Mouse (Mus musculus) heart, embryonic 12.5 days (tissue): ENCODE data around the gene Sh3pxd2a. TPM values are rescaled to one million over a fixed set of nuclear protein-coding genes. Genes with fewer than 3 reads are reported as not detected.
"Not testable (repeated sequence)": the region's sequence is repeated elsewhere in the genome, so short reads cannot be mapped to it uniquely, and the experiment has no call there.

Source experiments
- ATAC-seq: fragments of 200-750 bp; cut with Nextera tagmentation; 2 replicates; pipeline ENCODE4 v1.8.0; 2017; ENCODE audit warnings: moderate TSS enrichment, moderate library complexity; ENCODE audit not compliant: insufficient number of reproducible peaks, low FRiP score
- H3K27ac ChIP-seq: fragments of 300-500 bp; sonication (generic); 2 replicates; pipeline ENCODE4 v1.5.1; 2016; ENCODE audit warnings: mild to moderate bottlenecking, moderate library complexity; ENCODE audit not compliant: poor library complexity, severe bottlenecking
- H3K27me3 ChIP-seq: fragments of 300-500 bp; sonication (generic); replicated peaks from 2 replicates; pipeline ENCODE4 v1.6.1; 2016; ENCODE audit warnings: mild to moderate bottlenecking, moderate library complexity
- H3K36me3 ChIP-seq: fragments of 300-500 bp; sonication (generic); 2 replicates; pipeline ENCODE4 v1.6.1; 2016; ENCODE audit warnings: mild to moderate bottlenecking, moderate library complexity
- H3K4me1 ChIP-seq: fragments of 300-500 bp; sonication (generic); replicated peaks from 2 replicates; pipeline ENCODE4 v1.6.1; 2016; ENCODE audit warnings: mild to moderate bottlenecking
- H3K4me2 ChIP-seq: fragments of 300-500 bp; sonication (generic); 2 replicates; pipeline ENCODE4 v1.6.1; 2016; ENCODE audit warnings: mild to moderate bottlenecking, moderate library complexity
- H3K4me3 ChIP-seq: fragments of 300-500 bp; sonication (generic); 2 replicates; pipeline ENCODE4 v1.5.1; 2016; ENCODE audit warnings: mild to moderate bottlenecking
- H3K9ac ChIP-seq: fragments of 300-500 bp; sonication (generic); 2 replicates; pipeline ENCODE4 v1.6.1; 2016; ENCODE audit warnings: mild to moderate bottlenecking, moderate library complexity
- H3K9me3 ChIP-seq: fragments of 300-500 bp; sonication (generic); replicated peaks from 2 replicates; pipeline ENCODE4 v1.6.1; 2016; ENCODE audit warnings: mild to moderate bottlenecking, moderate library complexity
- whole genome bisulfite sequencing: fragments of 180-500 bp; shearing (Covaris S2); methylation state at CpG from one replicate; pipeline ENCODE4 v1.1.7; 2016; 5-methylcytosine and 5-hydroxymethylcytosine counted together
- polyA plus RNA-seq: library from polyadenylated mRNA; unstranded; fragments of >200 nt; fragmentation: Nextera tagmentation; extraction: Ambion mirVana; gene quantifications from 2 replicates; pipeline ENCODE4 v1.2.1, GENCODE M21; 2016

Sh3pxd2a gene
- polyA plus RNA-seq, 1 experiment from 2014 or later: 6.2 TPM

DNA sequence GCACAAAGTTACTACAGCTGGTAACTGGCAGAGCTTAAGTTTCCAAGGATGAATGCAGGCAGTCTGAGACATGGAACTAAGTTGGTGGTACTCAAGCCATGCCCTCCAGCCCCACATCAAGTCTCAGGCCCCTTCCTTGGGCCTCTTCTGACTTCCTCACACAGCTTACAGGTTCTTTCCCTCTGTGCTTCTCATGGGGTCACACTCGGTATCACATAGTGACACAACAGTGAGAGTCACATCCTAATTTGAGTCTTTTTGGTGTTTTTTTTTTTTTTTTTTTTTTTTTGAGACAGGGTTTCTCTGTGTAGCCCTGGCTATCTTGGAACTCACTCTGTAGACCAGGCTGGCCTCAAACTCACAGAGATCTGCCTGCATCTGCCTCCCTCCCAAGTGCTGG, 69.4 kb downstream of the Sh3pxd2a start:
- H3K27me3 ChIP-seq, H3K9ac ChIP-seq, H3K9me3 ChIP-seq, H3K27ac ChIP-seq, H3K4me3 ChIP-seq, ATAC-seq, H3K4me2 ChIP-seq: not testable (repeated sequence)
- Histone ChIP-seq H3K4me1 (peaks cover 19% of the 10 kb centered on the region), H3K36me3 (peaks cover 19% of the 10 kb centered on the region)
- 87% methylated on average over 1 of the region's 1 CpGs for WGBS

DNA sequence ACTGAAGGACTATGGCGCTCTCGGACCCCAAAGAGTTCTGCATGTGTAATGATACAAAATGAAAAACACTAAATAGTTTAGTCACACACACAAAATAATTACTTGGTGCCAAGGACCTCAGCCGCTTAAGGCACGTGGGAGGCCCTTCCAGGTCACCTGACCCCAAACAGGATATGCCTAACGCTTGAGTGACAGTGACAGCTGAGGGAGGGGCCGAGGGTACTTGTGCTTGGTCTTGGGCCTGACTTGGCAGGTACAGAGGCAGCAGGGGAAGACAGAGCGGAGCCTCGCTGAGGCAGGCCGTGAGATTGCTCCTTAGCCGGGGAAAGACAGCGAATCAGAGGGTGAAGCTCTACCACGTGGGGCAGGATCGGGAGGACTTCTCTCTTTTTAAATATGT, 73.3 kb downstream of the Sh3pxd2a start:
- H3K9me3 ChIP-seq: no peaks in the 10 kb centered on the region
- no peak overlapping the region for H3K4me3 ChIP-seq
- H3K27me3 ChIP-seq: no peaks in the 10 kb centered on the region
- WGBS: 78% methylated on average over 13 of the region's 13 CpGs
- peaks cover 7% of the 10 kb centered on the region; the same call in 1 of the 2 replicates for H3K36me3 ChIP-seq
- peaks cover 29% of the 10 kb centered on the region for H3K4me1 ChIP-seq
- H3K9ac ChIP-seq: no peak overlapping the region
- no peak for ATAC-seq
- no peak overlapping the region for H3K27ac ChIP-seq
- no peak overlapping the region for H3K4me2 ChIP-seq

DNA sequence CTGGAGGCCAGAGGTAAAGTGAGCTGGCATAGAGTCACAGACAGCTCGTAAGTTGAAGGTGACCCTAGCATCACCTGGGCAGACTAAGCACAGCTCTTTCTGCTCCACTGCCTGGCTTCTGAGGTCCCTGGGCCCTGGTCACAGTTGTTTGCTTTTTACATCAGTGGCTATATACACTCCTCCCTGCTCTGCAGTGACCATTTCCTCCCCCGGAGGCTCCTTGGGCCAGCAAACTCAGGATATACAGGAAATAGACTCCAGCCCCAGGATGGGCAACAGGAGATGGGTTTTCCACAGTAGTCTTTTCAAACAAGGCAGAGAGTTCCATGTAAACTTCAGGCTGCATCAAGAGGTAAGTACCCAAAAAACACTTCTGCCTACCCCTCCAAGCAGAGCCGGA, 76.3 kb downstream of the Sh3pxd2a start:
- peak overlapping the region; percentile 17; the same call in 1 of the 2 replicates for H3K4me2 ChIP-seq
- WGBS: 59% methylated on average over 3 of the region's 3 CpGs
- ATAC-seq: no peak; the same call in 1 of the 2 replicates
- peaks cover 7% of the 10 kb centered on the region; the same call in 1 of the 2 replicates for H3K36me3 ChIP-seq
- H3K27me3 ChIP-seq: no peaks in the 10 kb centered on the region
- H3K4me3 ChIP-seq: no peak overlapping the region
- H3K9ac ChIP-seq: 0 out of 2 replicates have a peak overlapping the region, but pooled peaks have one; percentile 45
- H3K9me3 ChIP-seq: no peaks in the 10 kb centered on the region
- peak overlapping the region; percentile 82 for H3K27ac ChIP-seq
- peaks cover 52% of the 10 kb centered on the region for H3K4me1 ChIP-seq

DNA sequence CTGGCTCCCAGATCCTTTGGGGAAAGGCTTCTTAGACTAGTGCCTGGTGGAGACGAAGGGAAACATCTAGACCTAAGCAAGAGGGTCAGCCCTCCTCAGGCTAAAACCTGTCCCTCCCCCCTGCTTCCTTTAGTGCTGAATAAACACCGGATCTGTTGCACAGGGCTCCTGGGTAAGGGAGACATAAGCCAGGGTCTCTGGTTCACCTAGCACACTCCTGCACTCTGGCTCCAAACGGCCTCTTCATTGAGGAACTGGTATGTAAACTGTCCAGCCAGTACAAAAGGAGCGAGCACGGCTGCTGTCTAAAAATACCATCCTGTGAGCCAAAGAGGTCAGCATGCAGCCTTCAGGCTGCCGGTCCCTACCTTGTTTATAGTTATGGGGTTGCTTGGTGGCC, 76.8 kb downstream of the Sh3pxd2a start:
- Histone ChIP-seq H3K27me3 (no peaks in the 10 kb centered on the region), H3K36me3 (peaks cover 7% of the 10 kb centered on the region; the same call in 1 of the 2 replicates), H3K9me3 (no peaks in the 10 kb centered on the region), H3K4me1 (peaks cover 52% of the 10 kb centered on the region), H3K4me3 (no peak overlapping the region), H3K4me2 (peak overlapping the region; percentile 17; the same call in 1 of the 2 replicates), H3K9ac (0 out of 2 replicates have a peak overlapping the region, but pooled peaks have one; percentile 45), H3K27ac (peak overlapping the region; percentile 82)
- 0 out of 2 replicates have a peak, but pooled peaks have one; percentile 36 for ATAC-seq
- 11% methylated on average over 6 of the region's 6 CpGs for WGBS

DNA sequence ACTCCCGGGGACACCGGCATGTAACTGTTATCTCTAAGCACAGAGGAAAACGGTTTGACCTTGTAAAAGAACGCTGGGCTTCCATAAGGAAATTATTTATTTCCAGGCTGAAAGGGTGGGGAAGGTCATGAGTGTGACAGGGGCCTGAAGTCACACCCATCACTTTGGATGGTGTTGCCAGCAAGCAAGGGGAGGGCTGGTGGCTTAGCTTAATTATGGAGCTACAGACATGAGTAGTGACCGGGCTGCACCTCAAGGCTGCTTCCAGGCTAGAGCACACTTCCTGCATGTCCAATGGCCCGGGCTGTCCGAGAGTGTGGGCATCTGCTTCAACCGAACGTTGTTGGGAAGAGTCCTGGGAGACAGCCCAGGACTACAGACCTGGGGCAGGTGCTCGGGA, 78.2 kb downstream of the Sh3pxd2a start:
- H3K4me2 ChIP-seq: no peak overlapping the region
- H3K4me1 ChIP-seq: peaks cover 50% of the 10 kb centered on the region
- no peak for ATAC-seq
- peak overlapping the region; percentile 82 for H3K27ac ChIP-seq
- H3K27me3 ChIP-seq: no peaks in the 10 kb centered on the region
- H3K4me3 ChIP-seq: no peak overlapping the region
- no peak overlapping the region for H3K9ac ChIP-seq
- H3K36me3 ChIP-seq: no peaks in the 10 kb centered on the region
- no peaks in the 10 kb centered on the region for H3K9me3 ChIP-seq
- 52% methylated on average over 10 of the region's 10 CpGs for WGBS

DNA sequence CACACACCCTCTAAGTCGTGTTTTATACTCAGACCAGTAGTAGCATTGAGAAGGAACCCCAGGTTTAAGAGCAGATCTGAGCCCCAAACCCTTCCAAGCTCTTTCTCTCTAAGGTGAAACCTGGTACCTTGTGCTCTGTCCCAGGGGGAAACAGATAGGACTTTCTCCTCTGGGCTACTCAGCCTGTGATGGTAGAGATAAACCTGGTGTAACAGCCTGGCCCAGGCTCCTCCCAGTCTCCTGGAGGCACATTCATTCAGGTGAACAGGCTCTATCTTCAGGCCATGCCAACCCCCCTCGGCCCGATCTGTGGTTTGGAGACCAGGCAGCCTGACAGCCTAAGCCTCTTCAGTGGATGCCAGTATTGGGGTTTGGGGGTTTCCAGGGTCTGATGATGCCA, 79.6 kb downstream of the Sh3pxd2a start:
- Histone ChIP-seq H3K4me1 (peaks cover 55% of the 10 kb centered on the region), H3K27ac (no peak overlapping the region)

DNA sequence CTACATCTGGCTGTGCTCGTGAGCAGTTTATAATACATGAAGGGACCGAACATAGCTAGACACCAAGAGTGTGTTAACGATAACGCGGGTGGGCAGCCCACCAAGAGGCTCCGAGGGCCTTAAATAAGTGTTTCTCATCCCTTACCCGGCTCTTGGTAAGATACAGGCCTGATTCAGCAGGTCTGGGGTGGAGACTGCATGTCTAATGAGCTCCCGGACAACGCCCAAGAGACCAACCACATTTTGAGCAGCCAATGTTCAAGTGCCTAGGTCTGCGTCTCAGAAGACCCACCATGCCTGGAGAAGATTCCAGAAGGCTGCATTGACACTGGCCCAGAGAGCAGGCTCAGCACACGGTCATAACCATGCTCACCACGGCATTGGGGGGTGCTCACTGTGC, 80.2 kb downstream of the Sh3pxd2a start:
- Histone ChIP-seq H3K9me3 (no peaks in the 10 kb centered on the region), H3K4me3 (no peak overlapping the region), H3K27me3 (no peaks in the 10 kb centered on the region), H3K36me3 (no peaks in the 10 kb centered on the region), H3K4me1 (peaks cover 61% of the 10 kb centered on the region), H3K9ac (no peak overlapping the region), H3K27ac (no peak overlapping the region), H3K4me2 (no peak overlapping the region)
- ATAC-seq: 0 out of 2 replicates have a peak, but pooled peaks have one; percentile 31
- 83% methylated on average over 12 of the region's 12 CpGs for WGBS

More for the DNA sequence above, 79.6 kb downstream of the Sh3pxd2a start:
- H3K4me2 ChIP-seq: no peak overlapping the region
- H3K36me3 ChIP-seq: no peaks in the 10 kb centered on the region
- WGBS: 72% methylated on average over 3 of the region's 3 CpGs
- no peaks in the 10 kb centered on the region for H3K9me3 ChIP-seq
- no peak for ATAC-seq
- H3K4me3 ChIP-seq: no peak overlapping the region
- H3K9ac ChIP-seq: no peak overlapping the region
- H3K27me3 ChIP-seq: no peaks in the 10 kb centered on the region

DNA sequence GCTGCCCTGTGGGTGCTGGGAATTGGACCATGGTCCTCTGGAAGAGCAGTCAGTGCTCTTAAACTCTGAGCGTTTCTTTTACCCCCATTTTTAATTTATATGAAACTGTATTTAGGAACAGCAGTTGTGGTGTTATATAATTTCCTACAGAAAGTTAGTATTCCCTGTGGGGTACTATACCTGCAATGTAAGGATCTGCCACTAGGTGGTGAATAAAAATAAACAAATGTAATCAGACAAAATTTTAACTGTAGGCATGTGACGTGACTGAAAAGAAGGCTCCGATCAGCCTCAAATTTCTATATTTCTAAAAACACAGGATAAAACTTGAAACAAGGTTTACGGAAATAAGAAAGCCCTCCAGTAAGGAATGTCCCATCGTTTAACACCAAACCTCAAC, 81.9 kb downstream of the Sh3pxd2a start:
- H3K36me3 ChIP-seq: no peaks in the 10 kb centered on the region
- no peaks in the 10 kb centered on the region for H3K27me3 ChIP-seq
- no peak for ATAC-seq
- H3K27ac ChIP-seq: no peak overlapping the region
- H3K9me3 ChIP-seq: no peaks in the 10 kb centered on the region
- peaks cover 53% of the 10 kb centered on the region for H3K4me1 ChIP-seq
- WGBS: 81% methylated on average over 5 of the region's 5 CpGs
- H3K4me2 ChIP-seq: no peak overlapping the region
- no peak overlapping the region for H3K4me3 ChIP-seq
- H3K9ac ChIP-seq: no peak overlapping the region

DNA sequence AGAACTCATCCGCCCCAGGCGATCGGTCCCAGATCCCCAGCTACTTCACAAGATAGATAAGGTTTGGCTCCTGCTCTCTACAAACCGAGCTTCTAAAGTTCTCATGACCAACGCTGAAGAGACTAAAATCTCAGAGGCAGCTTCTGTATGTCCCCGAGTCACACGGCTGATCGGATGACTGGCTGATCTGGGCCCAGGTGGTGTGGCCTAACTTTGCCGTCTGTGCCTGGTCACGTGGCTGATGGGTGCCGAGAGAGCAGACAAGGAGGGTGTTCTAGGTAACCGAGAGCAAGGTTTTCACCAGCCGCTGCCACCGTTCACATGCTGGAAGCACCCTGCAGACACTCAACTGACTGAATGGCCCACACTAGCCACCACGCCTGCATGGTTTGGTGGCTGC, 83.2 kb downstream of the Sh3pxd2a start:
- Histone ChIP-seq H3K27ac (no peak overlapping the region), H3K27me3 (no peaks in the 10 kb centered on the region), H3K9me3 (no peaks in the 10 kb centered on the region), H3K36me3 (no peaks in the 10 kb centered on the region), H3K4me3 (no peak overlapping the region), H3K4me2 (no peak overlapping the region), H3K4me1 (peaks cover 41% of the 10 kb centered on the region), H3K9ac (no peak overlapping the region)
- ATAC-seq: no peak
- 75% methylated on average over 15 of the region's 15 CpGs for WGBS

DNA sequence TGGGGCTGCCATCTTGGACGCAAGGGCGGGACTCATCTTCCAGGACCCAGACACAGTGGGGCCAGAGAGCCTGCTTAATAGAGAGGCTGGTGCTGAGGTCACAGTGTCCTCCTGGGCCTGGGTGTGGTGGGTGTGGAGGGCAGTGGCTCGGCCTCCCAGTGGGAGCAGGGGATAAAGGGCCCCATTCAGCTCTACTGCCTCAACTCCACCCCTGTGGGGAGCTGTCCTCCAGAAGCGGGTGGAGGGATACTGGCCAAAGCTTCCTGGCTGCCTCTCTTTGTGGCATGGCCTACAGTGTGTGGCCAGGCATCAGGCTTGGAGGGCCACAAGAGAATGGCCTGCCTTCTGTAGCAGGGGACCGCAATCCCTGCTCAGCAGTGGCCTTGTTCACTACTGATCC, 85.1 kb downstream of the Sh3pxd2a start:
- no peaks in the 10 kb centered on the region for H3K9me3 ChIP-seq
- H3K27me3 ChIP-seq: no peaks in the 10 kb centered on the region
- peaks cover 29% of the 10 kb centered on the region for H3K4me1 ChIP-seq
- no peak overlapping the region for H3K9ac ChIP-seq
- WGBS: 75% methylated on average over 5 of the region's 5 CpGs
- no peak overlapping the region for H3K4me2 ChIP-seq
- ATAC-seq: peak; percentile 84
- H3K4me3 ChIP-seq: no peak overlapping the region
- no peaks in the 10 kb centered on the region for H3K36me3 ChIP-seq
- H3K27ac ChIP-seq: no peak overlapping the region

DNA sequence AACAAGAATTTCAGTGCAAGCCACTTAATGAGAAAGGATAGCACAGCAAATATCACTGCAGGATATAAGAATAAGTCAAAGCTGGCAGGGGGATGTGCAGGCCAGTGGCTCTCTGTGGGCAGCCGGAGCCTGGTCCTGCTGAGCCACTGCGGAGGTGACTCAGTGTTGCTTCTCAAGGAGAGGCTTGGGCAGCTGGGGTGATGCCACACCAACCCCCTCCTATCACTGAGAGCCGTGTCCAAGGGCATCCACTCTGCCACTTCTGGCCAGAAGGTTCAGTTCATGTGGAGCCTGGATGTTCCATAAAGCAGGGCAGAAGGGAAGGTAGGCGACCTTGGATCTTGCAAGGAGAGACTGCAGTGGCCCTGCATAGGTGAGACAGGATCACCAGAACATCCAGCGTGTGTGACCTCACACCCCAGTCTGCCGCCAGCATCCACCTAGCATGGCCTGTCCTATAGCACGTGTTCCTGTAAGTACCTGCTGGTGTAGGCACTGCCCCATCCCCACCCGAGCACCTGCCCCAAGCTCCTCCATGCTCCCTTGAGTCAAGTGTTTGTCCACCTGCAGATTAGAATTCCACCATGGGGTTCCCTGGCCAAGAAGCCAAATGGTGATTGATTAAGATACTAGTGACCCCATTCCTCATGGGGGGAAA, 89.2 kb downstream of the Sh3pxd2a start:
- 90% methylated on average over 8 of the region's 8 CpGs for WGBS
- Histone ChIP-seq H3K27ac (no peak overlapping the region), H3K27me3 (no peaks in the 10 kb centered on the region), H3K9me3 (no peaks in the 10 kb centered on the region), H3K4me2 (no peak overlapping the region), H3K9ac (no peak overlapping the region), H3K36me3 (peaks cover 10% of the 10 kb centered on the region), H3K4me3 (no peak overlapping the region), H3K4me1 (peaks cover 16% of the 10 kb centered on the region)
- ATAC-seq: no peak

DNA sequence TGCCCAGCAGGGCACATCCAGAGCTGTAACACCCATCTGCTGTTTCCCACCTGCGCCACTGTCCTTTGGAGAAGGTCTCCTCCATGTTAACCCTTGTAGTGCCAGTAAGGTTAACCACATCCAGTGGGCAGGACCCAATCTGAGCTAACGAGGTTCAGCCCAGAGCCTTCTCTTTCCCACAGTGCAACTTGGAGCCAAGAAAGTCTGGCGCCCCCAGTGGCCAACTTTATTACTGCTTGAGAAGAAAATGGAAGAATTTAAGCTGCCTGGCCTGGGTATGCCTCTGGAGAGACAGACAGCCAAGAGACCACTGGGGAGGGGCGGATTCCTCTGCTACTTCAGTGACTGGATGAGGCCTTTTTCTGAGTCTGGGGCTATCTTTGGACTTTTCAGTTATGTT, 89.8 kb downstream of the Sh3pxd2a start:
- no peak overlapping the region for H3K27ac ChIP-seq
- 48% methylated on average over 4 of the region's 4 CpGs for WGBS
- peaks cover 10% of the 10 kb centered on the region for H3K36me3 ChIP-seq
- peaks cover 17% of the 10 kb centered on the region for H3K4me1 ChIP-seq
- no peaks in the 10 kb centered on the region for H3K9me3 ChIP-seq
- no peak overlapping the region for H3K9ac ChIP-seq
- H3K4me3 ChIP-seq: no peak overlapping the region
- H3K4me2 ChIP-seq: no peak overlapping the region
- ATAC-seq: no peak
- H3K27me3 ChIP-seq: no peaks in the 10 kb centered on the region
